Mouse (Mus musculus): ENCODE data around the gene Mthfs.

DNA sequence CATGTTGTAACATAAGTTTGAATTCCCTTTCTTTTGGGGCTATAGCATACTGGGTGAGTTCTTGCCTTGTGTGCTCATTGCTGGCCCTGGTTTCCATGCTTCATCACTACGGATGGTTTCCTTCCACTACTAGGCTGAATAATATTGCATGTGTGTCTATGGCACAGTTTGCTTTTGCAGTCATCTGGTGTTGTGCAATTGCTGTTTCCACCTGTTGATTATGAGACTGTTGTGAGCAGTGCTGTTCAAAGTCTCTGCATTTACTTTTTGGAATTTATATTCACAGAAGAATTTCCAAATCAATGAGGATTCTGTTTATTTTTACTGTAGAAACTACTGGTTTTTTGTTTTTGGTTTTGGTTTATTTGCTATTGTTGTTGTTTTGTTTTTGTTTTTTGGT, 54.1 kb downstream of the Mthfs start:
- TF ChIP-seq CTCF (IDR thresholded peaks at IDR 0.05; ENCODE audit: control insufficient read depth, insufficient read depth, insufficient read length) = no peak
- no peak for TF ChIP-seq USF1 (IDR thresholded peaks at IDR 0.05; ENCODE audit: low read depth)
- no peak for TF ChIP-seq MYOG (IDR thresholded peaks at IDR 0.05; ENCODE audit: control insufficient read depth, extremely low read depth, insufficient read length)
- TF ChIP-seq FOSL1 (IDR thresholded peaks at IDR 0.05; ENCODE audit: insufficient read depth, low read length, poor library complexity, severe bottlenecking) = no peak
- TF ChIP-seq CEBPB (IDR thresholded peaks at IDR 0.05; ENCODE audit: low read depth) = no peak
